Mouse (Mus musculus): ENCODE measurements around the gene Itih2.

DNA sequence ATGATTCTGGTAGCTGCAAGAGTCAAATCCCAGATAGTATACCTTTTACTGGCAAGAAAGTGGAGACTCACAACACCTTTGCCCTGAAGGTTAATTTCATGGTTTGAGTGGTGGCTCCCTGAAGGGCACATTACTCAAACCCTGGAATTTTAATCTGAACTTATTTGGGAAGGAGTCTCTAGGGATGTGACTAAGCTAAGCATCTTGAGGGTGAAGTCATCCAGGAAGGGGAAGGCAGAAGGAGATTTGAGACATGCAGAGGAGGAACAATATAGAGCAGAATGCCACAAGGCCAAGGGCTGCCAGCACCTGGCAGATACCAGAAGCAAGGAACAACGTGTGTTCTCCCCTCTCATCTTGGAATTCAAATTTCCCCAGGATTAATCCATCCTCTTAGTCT lies 12.4 kb downstream of the Itih2 start:
- TF ChIP-seq CTCF (IDR thresholded peaks at IDR 0.05; ENCODE audit: low read depth, low read length) (no peak), POLR2A (IDR thresholded peaks at IDR 0.05; ENCODE audit: extremely low read depth, insufficient read depth, low read length) (no peak)
